Mouse (Mus musculus) cerebellum, postnatal 4 days (tissue): ENCODE measurements around the gene Fbh1.
A peak's percentile ranks its signal among the peaks of the same experiment; 100 is the strongest.

Experiments used
- DNase-seq, 2 experiments: peaks; one replicate each; pipeline ENCODE4 v3.0.0; 2022; ENCODE audit warnings: low spot score in 2 of 2, mixed read lengths in 1 of 2

The Fbh1 gene

DNA sequence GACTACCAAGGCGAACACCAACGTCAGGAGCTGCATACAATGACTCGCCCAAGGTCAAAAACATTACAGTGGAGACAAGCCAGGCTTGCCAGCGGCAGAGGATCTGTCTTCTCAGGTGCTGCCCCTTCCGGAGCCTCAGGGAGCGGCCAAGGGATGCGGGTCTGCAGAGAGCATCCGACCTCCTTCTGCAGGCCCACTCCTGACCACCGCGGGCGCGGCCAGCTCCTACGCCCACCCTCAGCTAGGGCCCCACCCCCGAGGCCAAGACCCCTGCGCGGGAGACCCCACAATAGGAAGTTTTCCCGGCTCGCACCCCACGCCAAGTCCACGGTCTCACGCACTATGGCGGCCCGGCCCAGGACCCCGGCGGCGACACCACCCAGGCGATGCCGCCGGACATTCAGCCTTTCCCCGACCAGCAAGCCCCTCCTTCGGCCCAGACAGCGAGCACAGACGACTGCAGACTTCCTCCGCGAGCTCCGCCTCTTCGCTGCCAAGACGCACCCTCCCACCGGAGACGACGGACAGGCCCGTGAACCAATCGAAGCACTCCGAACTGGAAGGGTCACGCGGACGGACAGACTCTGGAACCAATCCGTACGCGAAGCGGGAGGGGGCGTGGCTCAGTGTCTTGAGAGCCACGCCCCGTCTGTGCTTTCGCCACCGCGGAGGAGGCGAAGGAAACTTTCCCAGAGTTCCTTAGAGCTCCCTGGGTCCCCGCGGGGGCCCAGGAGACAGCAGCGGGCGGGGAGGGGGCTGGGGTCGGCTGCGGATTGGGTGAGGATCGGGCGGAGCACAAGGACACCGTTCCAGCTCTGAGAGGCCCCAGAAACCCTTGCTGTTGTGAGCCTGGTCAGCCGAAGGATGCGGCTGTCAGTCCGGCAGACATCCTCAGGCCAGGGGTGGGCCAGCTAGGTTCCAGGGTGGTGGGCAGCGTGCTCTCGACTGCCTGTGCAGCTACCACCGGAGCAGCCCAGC, at the start of gene Fbh1, which contains the start of gene Ankrd16:
TSS of gene Fbh1 (minus strand) at position 492 of the 978 bp plus-strand sequence.
TSS of gene Ankrd16 (plus strand) at position 786 of the 978 bp plus-strand sequence.
- peak; percentile 100 for DNase-seq

DNA sequence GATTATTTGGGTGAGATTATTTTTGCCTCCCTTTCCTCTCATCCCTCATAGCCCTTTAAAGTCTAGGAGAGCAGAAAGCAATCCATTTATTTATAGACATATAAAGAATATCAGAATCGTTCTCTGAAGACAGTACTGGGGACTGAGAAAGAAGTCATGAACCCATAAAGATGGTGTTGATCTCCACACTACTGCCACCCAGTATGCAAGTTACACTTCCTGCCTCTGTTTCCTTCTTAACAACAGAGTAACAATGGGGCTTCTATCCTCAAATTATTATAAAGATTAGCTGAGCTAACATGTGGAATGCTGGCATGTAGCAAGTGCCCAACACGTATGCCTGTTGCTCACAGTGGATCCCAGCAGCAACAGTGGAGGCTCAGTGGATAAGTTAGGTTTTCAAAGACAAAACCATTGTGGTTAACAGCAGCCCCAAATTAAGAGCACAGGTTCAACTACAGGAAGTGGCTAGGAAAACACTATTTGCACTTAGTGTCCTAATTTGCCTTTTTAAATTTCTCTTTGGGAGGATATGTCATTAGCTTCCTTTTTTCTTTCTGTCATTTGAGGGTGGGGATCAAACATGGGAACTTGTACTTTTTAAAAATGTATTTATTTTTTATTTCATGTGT, 24.0 kb upstream of the Fbh1 start:
- DNase-seq, result no peak

DNA sequence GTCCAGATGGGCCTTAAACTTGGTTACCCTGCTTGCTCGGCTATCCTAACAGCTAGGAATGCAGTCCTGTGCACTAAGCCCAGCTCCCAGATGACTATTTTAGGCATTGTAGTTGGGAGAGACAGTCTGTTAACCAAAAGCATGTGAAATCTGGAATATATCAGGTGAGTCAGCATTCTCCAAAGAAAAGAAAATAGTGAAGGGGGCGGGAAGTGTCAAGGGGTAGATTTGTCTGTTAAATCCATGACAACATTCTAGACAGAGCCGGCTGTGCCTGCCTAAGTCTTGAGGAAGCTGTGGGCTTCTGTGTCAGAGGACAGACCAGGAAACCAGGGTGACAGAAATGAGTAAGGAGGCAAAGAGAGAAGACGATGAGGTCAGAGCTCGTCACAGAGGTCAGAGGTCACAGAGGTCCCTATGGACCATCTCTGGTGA, 20.6 kb upstream of the Fbh1 start:
- DNase-seq, result no peak

DNA sequence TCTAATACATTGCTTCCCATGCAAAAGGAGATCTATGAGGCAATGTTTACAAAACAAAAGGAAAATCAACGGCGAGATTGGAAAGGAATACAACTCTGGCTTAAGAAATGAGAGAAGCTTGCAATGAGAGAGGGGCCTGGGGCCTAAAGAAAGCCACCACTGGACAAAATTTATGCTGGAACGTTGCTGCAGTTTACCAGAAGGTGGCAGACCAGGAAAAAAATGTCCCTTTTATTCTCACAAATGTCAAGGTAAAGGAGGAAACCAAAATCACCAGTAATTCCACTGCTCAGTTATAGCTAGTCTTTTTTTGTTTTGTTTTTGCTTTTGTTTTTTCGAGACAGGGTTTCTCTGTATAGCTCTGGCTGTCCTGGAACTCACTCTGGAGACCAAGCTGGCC, 17.3 kb upstream of the Fbh1 start:
- no peak for DNase-seq

DNA sequence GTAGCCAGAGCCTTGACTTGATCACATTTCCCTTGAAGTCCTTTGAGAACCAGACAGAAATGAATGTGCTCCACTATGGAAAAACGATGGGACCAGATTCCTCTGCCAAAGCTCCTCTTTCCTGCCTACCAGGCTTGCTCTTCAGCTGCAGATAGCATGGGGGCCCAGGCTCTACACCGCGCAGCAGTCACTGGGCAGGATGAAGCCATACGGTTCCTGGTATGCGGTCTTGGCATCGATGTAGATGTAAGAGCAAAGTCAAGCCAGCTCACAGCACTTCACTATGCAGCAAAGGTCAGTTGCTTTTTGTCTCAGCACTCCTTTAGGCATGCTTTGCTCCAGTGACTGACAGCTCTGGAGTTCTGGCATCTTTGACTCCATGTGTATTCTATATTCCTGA, 6.8 kb upstream of the Fbh1 start:
- DNase-seq, result no peak

DNA sequence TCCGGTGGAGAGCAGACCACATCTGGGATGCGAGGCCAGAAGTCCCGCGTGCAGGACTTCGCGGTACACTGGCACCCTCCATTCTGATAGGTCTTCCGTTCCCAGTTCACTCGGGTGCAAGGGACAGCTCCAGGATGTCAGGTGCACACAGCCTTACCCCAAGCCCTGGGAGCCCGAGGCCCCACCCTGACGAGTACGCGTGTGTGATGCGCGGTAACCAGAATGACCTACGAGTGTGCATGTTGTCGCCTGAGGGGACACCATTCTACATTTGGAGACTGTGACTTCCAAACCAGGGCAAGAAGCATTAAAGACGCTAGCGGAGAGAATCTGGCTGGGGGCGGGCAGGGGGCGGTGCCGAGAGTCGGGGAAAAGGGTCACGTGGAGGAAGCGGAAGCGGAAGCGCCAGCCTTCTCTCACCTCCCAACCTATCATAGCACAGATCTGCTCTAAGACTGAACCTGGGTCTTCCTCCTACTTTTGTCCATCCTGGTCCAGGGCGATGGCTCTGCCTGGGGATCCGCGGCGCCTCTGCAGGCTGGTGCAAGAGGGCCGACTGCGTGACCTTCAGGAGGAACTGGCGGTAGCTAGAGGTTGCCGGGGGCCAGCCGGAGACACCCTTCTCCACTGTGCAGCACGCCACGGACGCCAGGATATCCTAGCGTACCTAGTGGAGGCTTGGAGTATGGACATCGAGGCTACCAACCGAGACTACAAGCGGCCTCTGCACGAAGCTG, 873 bp upstream of the Fbh1 start:
- peak; percentile 58 to 81 for DNase-seq

DNA sequence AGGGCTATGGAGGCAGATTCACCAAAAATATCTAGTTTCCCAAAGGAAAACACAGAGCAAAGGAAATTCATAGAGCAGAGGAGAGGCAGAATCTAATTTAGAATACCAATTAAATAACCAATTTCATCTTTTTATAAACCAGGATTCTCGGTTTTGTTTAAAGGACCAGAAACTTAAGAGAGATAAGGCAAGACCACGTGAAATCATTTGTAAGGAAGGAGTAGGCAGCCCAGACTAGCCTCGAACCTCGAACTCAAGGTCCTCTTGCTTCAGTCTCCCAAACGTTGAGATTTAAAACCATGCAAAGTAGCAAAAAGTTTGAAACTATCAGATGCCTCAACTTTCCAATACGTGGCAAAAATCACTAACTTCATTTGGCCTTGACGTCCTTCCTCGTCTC, 967 bp downstream of the Fbh1 start:
- no peak for DNase-seq

DNA sequence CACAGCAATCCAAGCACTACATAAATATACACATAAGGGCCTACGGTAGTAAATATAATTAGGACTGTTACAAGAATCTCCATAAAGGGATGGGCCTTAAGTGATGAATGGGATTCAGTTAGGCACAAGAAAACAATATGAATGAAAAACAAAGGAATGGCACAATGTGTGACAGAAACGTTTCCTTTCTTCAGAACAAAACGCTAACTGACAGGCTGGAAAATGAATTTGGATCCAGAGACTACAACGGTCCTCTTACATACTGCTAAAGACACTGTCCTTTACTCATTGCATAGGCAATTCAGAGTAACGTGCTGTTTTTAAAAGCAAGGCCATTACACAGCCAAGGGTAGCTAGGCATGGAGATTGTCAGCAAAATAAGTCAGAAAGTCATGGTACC, 2.3 kb downstream of the Fbh1 start:
- no peak for DNase-seq

DNA sequence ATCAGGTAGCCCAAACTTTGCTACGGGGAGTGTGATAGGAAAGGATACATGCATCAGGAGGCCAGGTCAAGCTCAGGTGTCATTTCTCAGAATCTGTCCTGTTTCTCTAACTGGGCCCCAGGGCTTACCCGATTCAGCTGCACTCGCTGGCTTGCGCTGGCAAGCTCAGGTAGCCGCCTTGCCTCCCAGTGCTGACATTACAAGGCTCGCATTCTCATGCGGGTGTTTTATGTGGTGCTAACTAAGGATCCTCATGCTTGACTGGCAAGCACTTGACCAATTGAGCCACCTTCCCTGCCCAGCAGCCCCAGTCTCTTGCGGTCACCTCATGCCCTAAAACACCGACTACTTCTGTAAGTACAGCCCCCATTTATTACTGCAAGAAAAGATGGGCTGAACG, 3.0 kb downstream of the Fbh1 start:
- no peak for DNase-seq

DNA sequence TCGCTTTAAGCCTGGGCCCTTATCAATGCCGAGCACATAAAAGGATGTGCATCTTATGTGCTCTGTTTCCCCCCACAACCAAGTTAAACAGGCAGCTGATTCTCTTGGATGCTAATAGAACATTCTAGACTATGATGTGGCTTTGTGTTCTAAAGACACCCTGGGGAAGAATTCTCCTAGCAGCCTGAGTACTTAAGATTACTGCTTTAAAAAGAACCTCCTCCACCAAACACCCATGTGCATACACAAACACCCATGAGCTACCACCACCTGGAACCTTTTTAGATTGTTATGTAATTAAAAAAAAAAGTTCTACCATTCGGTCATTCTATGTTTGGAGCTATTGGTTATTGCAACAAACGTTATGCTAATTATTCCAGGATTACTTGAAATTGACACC, 5.0 kb downstream of the Fbh1 start:
- DNase-seq, result no peak

DNA sequence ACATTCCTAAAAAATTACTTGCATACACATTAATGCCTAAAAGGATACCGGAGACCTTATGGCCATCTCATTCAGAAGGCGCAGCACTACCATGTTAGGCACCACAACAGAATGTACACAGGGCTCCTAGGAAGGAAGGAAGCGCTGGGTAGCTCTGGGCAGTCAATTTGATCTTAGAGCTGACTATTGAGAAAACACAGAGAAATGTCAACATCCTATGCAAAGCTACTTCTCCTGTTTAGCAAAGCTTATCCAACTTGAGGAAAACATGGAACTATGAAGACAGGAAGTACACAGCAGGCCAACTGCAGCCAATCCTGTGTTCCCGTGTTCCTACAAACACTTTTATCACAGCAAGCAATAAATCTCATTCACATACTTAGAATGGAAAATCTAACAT, 5.7 kb downstream of the Fbh1 start:
- no peak for DNase-seq

DNA sequence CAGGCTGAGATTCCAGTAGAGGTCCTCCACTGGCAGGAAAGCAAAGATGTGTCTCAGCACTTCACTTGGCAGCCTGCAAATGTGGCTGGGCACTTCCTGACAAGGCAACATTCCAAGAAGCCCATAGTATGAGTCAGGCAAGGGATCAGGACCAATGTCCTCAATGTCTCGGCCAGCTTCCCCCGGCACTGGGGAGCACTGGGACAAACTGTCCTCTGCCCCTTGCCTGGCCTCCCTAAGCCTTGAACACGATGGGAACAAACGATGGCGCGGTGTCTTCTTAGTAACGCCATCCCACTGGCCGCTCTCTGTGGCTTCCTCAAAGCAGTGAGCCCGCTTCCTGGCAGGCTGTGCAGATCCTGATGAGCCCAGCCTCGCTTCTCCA, 10.2 kb downstream of the Fbh1 start:
- DNase-seq, result peak in 1 of 2 experiments; percentile 2

DNA sequence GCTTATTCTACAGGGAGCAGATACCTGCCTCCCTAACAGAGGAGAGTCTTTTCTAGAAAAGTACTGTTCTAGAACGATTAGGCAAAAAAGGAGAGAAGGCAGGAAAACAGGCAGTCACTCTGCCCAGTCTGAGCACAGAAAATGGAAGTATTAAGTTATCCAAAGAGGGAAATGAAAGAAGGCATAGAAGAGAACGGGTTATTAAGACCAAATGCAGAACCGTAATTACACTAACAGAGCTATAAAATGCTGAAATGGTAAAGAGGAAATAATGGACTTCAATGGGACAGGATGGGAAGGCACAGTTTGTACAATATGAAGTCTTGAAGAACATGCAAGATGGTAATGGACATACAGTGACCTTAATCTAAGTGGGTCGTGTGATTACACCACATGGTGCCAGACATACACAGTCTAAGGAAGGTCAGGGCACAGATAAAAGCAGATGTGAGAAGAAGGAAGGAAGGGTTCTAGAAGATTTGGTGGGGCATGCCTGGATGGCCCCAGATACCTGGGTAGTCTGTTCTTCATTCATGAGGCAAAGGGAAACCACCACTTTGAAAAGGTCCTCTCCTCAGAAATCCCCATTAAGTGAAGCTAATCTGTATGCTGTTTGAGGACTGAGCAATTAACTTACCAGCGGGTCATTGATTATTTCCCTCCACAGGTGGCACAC, 10.8 kb downstream of the Fbh1 start:
- no peak for DNase-seq

DNA sequence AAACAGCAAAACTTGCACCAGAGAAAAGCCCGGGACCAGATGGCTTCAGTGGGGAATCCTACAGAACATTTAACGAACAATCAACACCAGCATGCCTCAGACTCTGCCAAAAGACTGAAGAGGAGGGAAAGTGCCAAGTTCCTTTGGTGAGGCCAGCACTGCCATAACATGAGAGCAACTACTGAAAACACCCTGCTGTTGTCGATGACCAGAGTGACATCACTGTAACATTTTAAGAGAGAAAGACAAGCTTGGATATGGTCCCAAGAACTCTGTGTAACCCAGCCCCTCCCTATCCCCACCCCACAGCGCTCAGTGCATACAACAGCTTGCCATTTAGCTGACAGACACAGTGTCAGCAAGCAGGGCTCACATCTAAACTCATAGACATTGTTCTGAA, 11.7 kb downstream of the Fbh1 start:
- DNase-seq, result peak in 1 of 2 experiments; percentile 10

DNA sequence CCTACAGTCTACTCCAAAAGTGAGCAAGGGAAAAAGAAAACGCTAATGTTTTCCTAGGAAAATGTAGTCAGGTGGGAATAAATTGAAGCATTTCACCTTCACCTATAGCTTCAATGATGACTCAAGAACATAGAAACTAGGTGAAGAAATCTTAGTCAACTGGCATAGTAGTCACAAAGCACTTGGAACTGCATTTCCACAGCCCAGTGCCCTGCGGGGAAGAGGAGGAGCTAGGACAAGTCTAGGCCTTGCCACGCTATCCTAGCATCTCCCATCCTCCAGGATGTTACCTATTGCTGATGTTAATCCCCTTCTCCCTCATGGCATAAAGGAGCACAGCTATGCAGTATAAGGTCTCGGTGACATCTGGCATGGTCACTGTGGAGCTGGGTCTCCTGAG, 14.8 kb downstream of the Fbh1 start:
- no peak for DNase-seq

DNA sequence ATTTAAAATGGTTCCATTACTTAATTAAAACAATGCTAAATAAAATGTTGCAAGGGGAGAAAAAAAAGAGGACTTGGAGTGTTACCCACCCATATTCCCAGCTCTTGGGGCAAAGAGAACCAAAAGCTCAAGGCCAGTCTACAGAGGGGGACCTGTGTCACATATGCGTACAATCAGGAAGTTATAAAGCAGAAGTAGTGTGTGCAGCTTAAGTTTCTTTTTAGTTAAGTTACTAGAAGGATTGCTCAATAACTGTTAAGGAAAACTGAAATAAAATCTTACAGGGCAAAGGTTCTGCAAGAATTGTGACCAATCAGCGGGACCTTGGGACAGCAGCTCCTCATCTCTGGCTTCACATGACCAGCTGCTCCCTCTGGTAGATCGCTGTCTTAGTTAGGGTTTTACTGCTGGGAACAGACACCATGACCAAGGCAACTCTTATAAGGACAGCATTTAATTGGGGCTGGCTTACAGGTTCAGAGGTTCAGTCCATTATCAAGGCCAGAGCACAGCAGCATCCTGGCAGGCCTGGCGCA, 37.8 kb downstream of the Fbh1 start:
- no peak for DNase-seq

DNA sequence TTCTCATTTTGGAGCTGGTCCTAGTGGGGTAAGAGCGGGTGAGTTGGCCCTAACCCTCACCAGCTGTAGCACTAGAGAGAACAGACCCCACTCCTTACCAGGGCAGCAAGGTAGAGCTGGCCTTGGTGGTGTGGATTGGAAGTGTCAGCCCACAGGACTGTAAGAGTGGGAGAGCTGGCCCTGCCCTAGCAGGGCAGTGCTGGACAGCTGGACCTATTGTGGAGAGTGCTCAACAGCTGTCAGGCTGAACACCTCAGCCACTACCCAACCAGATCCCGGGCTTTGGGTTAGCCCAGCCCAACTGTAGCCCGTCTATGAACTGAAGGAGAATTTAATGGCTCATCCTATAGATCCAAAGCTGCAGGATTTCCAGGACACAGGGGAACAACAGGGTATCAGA, 38.6 kb downstream of the Fbh1 start:
- DNase-seq, result no peak

DNA sequence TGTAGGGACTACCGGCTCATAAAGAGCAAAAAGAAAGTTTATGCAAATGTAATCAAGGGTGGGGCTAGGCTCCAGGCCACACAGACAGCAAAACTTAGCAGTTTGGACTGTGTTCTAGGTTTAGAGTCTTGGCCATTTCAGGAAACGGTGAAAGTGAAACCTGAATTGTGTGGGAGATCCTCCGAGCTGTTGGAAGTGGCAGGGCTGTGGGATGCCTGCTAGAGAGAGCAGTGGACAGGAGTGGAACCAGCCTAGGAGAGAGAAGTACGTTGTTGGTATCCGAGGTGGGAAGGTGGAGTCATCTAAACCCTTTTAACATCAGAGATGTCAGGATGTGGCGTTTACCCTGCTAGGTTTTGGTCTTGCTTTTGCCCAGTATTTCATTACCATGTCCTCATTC, 41.5 kb downstream of the Fbh1 start:
- DNase-seq, result no peak

DNA sequence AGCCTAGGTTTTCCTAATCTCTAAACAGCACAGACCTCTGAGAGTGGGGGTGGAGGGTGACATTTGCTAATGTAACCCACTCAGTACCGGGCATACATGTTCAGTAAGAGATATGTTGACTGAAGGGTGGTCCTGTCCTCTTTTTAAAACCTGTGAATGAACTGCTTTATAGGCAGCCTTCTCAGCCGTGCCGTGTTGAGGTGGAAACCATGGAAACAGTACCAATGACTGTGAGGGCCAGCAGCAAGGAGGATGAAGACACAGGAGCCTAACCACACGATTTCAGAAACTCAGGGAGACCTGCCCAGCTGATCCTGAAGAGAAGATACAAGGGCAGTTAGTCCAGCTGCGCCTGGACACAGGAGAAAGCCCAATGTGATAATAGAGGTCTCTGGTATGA, 44.4 kb downstream of the Fbh1 start:
- no peak for DNase-seq

DNA sequence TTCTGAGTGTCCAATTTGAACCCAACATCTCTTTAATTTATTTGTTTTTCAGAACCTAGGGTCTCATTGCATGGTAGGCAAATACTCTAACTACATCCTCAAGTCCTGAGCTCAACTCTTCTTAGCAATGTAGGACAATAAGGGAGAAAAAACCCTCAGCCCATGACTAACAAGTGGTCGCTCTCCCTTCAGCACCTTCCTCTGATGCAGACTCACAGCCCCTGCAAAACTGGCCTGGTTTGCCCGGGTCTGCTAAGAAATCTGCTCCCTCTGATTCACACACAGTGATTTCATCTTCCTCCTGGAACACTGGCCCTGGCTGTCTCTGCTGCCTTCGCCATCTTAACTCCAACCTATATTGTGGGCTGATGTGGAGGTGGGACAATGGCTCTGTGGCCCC, 48.3 kb downstream of the Fbh1 start:
- DNase-seq, result no peak

DNA sequence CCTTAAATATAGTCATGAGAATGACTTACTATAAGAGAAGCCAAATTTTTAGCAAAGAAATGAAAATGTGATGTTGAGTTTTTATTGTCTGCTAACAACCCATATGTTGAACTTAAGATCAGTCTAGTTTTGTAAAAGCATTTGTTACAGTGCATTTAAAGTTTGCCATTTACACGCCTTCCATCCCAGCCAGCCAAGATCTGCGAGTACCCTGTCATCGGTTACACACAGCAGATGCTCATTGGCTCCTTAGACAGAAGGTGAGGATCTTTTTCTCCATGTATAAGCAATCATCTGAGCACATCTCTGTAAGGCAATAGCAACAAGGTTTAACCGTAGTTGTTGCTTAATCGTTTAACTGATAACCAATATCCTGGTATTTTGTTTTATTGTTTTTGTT, 49.8 kb downstream of the Fbh1 start:
- DNase-seq, result no peak

DNA sequence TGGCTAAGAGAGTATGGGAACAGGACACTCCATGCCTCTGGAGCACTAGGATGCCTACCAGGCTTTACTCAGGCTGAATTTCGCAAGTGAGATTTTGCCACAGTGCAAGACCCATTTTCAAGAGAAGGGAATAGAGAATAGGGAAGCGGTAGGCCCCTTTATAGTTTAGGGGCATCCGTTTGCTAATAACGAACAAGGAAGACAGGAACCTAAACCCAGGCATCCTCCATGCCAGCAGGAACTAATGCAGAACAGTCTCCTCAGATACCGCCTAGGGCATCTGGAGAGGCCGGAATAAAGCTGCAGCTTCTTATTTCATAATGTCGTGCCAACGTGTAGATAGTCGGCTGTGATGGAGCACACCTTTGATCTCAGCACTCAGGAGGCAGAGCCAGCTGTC, 54.8 kb downstream of the Fbh1 start:
- no peak for DNase-seq
